ENCODE assay signal across 24 mouse cellular contexts in genomic region chr19:31223457-31223856, GRCm38 (mm10).
"Had no signal": no experiment of that assay in that cellular context is flagged by ENCODE, and none has a peak within 500 bp of the region (broad histone marks: within the 10 kb centered on the region; RNA-seq: fewer than 3 reads in every experiment).

No protein-coding gene starts in this region.

- H3K4me1 ChIP-seq: heart, embryonic 10.5 days; heart, embryonic 13.5 days; heart, embryonic 15.5 days; hindbrain, embryonic 15.5 days; kidney, embryonic 15.5 days; limb, embryonic 13.5 days; limb, embryonic 15.5 days had no signal

- H3K4me3 ChIP-seq: heart, embryonic 10.5 days; heart, embryonic 13.5 days; heart, embryonic 15.5 days; hindbrain, embryonic 13.5 days; hindbrain, embryonic 15.5 days; kidney, embryonic 15.5 days; limb, embryonic 13.5 days; limb, embryonic 15.5 days had no signal

- H3K27ac ChIP-seq: heart, embryonic 10.5 days; heart, embryonic 13.5 days; heart, embryonic 15.5 days; hindbrain, embryonic 13.5 days; hindbrain, embryonic 15.5 days; hindbrain, postnatal 0 days; kidney, embryonic 15.5 days; kidney, postnatal 0 days; limb, embryonic 13.5 days; limb, embryonic 15.5 days had no signal

- H3K36me3 ChIP-seq: heart, embryonic 10.5 days; heart, embryonic 13.5 days; heart, embryonic 15.5 days; hindbrain, embryonic 13.5 days; hindbrain, embryonic 15.5 days; kidney, embryonic 15.5 days; limb, embryonic 13.5 days; limb, embryonic 15.5 days had no signal

- H3K27me3 ChIP-seq: heart, embryonic 13.5 days; heart, embryonic 15.5 days; hindbrain, embryonic 13.5 days; hindbrain, embryonic 15.5 days; kidney, embryonic 15.5 days; limb, embryonic 13.5 days; limb, embryonic 15.5 days had no signal

- ATAC-seq: forebrain, postnatal 0 days; hindbrain, postnatal 0 days; intestine, postnatal 0 days had no signal

- DNase-seq: forebrain, postnatal 0 days; gastrocnemius, postnatal 14 days; gastrocnemius, postnatal 36 days; heart, adult 18-20 months; heart, postnatal 14 days; heart, postnatal 36 days; kidney, adult 18-20 months; kidney, adult 9 months; kidney, postnatal 14 days; kidney, postnatal 36 days; layer of hippocampus, adult 9-11 months; layer of hippocampus, postnatal 36 days; left cerebral cortex, postnatal 4 days had no signal
